Mouse (Mus musculus): Measurements from ENCODE around the gene Psg16. TPM values are rescaled to one million over a fixed set of nuclear protein-coding genes. Genes with fewer than 3 reads are reported as not detected.
"Not testable (repeated sequence)": the region's sequence is repeated elsewhere in the genome, so short reads cannot be mapped to it uniquely, and the experiment has no call there.

The Psg16 gene
- total RNA-seq, 2 experiments from 2014 or later: 5.6 to 6.1 TPM

DNA sequence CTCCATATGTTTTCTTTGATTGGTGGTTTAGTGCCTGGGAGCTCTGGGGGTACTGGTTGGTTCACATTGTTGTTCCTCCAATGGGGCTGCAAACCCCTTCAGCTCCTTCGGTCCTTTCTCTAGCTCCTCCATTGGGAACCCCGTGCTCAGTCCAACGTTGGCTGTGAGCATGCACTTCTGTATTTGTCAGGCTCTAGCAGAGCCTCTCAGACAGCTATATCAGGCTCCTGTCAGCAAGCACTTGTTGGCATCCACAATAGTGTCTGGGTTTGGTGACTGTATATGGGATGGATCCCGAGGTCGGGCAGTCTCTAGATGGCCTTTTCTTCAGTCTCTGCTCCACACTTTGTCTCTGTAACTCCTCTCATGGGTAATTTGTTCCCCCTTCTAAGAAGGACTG lies 6.2 kb upstream of the Psg16 start:
- intact Hi-C loops (cut with DNase I); DNase-seq (ENCODE audit: extremely low spot score in 1 of 2, low spot score in 2 of 2): not testable (repeated sequence)

DNA sequence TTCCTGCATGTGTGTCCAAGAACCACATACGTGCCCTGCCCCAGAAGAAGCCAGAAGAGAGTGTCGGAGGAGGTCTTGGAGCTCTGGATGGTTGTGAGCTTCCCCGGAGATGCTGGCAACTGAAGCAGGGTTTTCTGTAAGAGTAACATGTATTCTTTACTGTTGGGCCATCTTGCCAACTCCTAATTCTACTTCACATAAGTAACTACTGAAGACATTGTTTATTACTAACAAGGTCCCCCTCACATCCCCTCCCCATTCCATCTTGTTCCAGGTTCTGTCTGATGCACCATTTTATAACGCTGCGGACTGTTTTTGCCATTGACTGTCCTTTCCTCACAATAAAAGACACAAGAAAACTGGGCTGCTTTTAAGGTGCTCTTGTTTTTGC lies 332 bp upstream of the Psg16 start:
- intact Hi-C loops (cut with DNase I): loop anchor here (10.0 kb wide), 1 partner anchor 1801 kb away; the partner anchor contains the start of gene Pglyrp1
- peak in 1 of 2 experiments; percentile 5 for DNase-seq (ENCODE audit: extremely low spot score in 1 of 2, low spot score in 2 of 2)

DNA sequence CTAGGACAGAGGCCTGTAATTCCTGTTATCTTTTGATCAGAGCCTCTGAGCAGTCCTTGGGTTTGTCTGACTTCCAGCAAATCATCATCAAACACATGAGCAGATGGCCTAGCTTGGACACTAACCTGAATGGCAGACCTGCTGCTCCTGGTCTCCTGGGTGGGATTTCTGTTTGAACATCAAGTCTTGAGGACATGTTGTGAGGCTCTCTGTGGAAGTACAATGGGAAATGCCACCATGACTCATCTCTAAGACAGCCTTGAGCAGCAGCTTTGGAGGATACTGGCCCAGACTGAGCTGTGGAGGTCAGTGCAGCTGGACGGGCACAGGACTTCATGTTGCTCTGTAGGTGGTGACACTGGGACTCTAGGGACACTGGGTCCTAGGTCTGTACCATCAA lies 2.7 kb downstream of the Psg16 start:
- intact Hi-C loops (cut with DNase I): loop anchor here (10.0 kb wide), 1 partner anchor 1798 kb away; the partner anchor contains the start of gene Pglyrp1

DNA sequence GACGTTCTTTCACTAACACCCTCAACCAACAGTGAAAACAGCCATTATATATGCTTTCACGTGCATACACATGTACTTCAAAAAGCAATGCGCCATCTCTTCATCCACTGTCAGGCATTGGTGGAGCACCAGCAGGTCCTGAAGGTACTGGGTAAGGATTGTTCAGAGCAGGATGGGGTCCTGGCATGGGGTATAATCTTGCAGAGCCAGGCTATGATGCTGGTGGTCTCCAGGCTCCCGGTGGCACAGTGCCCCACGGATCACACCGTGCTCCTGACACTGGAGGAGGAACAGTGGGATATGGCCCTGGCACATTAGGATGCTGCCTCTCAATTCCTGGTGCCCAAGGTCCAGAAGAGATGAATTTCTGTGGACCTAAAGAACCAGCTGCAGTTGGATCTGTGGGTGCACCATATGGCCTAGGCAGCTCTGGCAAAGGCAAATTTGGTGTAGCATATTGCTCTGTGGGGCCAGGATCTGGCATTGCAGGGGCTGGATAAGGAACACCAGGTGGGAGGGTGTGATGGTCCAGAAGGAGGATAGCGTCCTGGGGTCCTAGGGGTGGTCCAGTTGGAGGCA lies 4.3 kb downstream of the Psg16 start:
- DNase-seq (ENCODE audit: extremely low spot score in 1 of 2, low spot score in 2 of 2): no peak
- intact Hi-C loops (cut with DNase I): loop anchor here (10.0 kb wide), 1 partner anchor 1797 kb away; the partner anchor contains the start of gene Pglyrp1

More for the DNA sequence above, 2.7 kb downstream of the Psg16 start:
- peak in 1 of 2 experiments; percentile 11 for DNase-seq (ENCODE audit: extremely low spot score in 1 of 2, low spot score in 2 of 2)

DNA sequence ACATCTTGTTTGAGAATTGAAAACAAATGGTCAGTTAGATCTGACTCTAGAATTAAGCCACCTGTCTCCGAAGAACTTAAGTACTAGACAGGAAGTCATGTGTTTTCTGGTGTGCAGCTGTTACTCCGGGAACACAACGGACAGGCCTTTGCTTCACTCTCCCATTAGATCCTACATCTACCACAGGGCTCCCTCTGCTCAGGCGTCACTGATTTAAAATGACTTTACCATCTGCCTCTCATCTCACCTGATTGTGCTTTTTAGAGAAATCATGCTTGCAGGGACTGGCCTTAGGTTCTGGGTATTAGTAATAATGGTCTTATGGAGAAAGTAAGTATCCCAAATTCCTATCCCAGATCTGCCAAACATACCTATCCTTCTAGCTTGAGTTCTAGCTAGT lies 8.9 kb downstream of the Psg16 start:
- DNase-seq (ENCODE audit: extremely low spot score in 1 of 2, low spot score in 2 of 2): no peak

DNA sequence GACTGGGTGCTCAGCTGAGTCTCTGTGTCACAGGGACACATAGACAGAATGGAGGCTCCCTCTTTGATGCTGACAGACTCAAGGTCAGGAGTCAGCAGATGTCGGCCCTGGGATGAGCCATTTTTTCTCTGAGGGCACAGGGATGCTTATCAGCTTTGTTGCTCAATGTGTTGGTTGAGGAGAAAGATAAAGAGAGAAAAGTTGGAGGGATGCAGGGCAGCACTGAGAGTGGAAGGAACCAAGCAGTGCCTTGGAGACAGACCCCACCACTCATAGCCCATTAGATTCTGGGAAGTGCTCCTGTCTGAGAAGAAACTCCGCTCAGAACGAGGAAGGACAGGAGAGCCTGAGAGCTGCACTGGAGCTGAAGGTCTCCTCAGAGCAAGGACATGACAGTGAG lies 13.9 kb downstream of the Psg16 start:
- intact Hi-C loops (cut with DNase I): no loop called here
- no peak for DNase-seq (ENCODE audit: extremely low spot score in 1 of 2, low spot score in 2 of 2)

More for the DNA sequence above, 8.9 kb downstream of the Psg16 start:
- intact Hi-C loops (cut with DNase I): no loop called here

DNA sequence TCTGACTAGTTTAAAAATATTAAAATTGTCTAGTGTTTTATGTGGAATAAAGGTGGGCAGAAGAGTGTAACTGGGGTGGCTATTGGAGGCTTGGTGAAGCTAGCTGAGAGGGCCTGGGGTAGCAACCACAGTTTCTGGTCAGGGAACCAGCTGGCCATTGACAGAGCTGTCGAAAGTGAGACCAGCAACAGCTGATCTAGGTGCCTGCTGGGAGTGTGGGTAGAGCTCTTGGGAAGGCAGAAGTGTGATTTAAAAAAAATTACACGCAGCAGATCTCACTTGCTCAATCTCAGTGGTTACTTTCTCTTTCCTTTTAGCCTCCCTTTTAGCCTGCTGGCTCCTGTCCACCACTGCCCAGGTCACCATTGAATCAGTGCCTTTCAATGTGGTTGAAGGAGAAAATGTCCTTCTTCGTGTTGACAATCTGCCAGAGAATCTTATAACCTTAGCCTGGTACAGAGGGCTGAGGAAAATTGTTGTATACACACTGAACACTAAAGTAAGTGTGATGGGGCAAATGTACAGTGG lies 16.3 kb downstream of the Psg16 start:
- intact Hi-C loops (cut with DNase I): no loop called here
- no peak for DNase-seq (ENCODE audit: extremely low spot score in 1 of 2, low spot score in 2 of 2)

DNA sequence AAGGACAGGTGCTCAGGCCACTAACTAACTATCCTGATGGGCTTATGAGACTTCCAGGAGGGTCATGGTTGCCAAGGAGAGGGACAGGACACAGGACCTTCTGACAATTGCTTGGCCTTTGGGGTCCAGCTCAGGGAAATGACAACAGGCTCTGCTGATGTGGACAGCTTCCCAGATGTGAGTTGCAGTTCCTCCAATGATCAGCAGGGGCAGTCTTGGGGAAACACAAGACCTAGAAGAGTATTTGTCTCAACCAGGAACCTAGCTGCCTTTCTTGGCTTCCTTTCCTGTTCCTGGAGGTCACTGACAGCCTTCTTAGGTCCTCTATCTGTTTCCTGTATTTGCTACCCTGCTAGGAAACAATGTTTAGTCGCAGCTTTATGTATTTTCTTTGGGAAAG lies 17.4 kb downstream of the Psg16 start:
- DNase-seq (ENCODE audit: extremely low spot score in 1 of 2, low spot score in 2 of 2): no peak
- intact Hi-C loops (cut with DNase I): no loop called here

DNA sequence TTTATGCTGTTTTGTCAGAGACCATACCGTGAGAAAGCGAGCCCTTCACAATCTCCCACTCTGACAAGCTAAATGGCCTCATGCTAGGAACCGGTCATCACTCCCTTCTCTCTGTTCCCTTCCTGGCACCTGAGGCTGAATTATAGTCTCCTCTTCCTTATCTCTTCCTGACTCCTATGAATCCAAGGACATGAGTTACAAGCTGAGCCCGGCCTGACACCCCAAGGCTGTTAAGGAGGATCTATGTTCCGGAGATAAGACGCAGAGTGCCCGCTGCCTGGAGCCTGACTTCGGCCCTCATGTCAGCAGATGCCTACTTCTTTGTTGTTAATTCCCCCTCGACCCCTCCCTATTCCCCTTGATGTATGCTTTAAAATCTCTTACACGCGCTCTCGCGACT lies 27.8 kb downstream of the Psg16 start:
- DNase-seq (ENCODE audit: extremely low spot score in 1 of 2, low spot score in 2 of 2); intact Hi-C loops (cut with DNase I): not testable (repeated sequence)

DNA sequence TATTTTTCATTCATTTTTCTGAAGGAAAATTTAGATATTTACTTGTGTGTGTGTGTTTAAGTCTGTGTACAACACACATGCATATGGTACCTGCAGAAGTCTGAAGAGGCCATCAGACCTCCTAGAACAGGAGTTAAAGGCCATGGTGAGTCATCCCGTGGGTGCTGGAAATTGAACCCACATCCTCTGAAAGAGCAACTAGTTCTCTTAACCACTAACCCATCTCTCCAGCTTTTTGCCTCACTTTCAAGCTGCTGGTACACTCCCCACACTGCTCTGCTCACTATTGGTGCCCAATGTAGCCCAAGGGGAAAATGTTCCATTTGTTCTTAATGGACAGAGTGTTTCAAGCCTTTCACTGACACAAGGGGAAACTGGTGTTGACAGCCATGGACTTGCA lies 61.5 kb downstream of the Psg16 start:
- DNase-seq (ENCODE audit: extremely low spot score in 1 of 2, low spot score in 2 of 2): no peak
- intact Hi-C loops (cut with DNase I): no loop called here

DNA sequence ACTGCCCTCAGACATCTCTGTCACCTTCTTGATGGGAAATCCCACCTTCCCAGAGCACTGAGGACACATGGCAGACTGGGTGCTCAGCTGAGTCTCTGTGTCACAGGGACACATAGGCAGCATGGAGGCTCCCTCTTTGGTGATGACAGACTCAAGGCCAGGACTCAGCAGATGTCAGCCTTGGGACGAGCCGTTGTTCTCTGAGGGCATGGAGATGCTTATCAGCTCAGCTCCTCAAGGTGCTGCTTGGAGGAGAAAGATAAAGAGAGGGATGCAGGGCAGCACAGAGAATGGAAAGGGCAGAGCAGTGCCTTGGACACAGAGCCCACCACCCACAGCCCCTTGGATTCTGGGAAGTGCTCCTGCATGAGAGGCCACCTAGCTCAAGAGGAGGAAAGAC lies 76.1 kb downstream of the Psg16 start, which contains the start of gene Ceacam3:
TSS of gene Ceacam3 (plus strand) at position 352 of the 400 bp plus-strand sequence.
- DNase-seq (ENCODE audit: extremely low spot score in 1 of 2, low spot score in 2 of 2): no peak
- intact Hi-C loops (cut with DNase I): no loop called here

DNA sequence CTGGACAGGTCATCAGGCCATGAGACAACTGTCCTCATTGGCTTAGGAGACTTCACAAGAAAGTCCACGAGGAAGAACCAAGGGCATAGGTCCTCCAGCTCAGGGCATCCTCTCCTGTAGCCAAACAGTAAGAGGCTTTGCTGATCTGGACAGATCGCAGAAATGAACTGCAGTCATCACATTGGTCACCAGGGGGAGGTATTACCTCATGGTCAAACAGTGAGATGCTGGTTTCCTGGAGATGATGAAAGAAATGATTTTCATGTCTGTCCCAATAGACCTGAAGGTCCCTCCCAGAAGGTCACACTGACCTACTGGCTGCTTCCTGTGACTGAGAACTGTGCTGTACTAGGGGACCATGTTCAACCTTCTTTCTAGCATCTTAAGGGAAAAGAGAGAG lies 81.8 kb downstream of the Psg16 start:
- intact Hi-C loops (cut with DNase I): no loop called here
- no peak for DNase-seq (ENCODE audit: extremely low spot score in 1 of 2, low spot score in 2 of 2)

DNA sequence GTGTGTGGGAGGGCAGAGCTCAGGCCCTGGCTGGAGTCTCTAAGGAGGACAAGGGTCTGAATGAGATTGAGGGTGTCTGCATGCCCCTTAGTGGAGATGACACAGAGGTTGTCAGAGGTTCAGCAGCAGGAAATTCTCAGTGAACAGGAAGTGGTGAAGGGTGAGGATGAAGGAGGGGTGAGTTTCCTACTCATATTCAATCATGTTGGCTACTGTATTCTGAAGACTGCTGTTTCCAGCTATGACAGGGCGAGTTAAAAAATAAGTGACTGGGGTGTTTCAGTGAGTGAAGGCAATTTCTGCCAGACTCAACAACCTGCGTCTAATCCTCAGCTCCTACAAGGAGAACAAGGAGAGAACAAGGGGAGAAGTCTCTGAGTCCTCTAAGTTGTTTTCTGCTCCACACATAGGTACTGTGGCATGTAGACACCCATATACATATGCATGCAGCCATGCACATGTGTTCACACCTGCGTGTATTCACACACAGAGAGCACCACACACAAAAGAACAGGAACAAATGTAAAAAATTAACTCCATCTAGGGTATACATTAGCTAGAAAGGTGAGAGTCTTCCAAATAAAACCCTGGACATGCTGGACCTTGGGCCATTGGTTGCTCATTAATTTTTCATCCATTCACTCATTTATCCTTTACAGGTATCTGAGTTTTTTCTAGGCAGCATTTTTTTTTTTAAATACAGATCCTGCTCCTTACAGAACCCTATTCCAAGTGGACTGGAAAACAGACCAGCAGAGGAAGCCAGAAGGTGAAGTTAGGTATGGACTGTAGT lies 83.2 kb downstream of the Psg16 start:
- intact Hi-C loops (cut with DNase I): no loop called here
- DNase-seq (ENCODE audit: extremely low spot score in 1 of 2, low spot score in 2 of 2): no peak

DNA sequence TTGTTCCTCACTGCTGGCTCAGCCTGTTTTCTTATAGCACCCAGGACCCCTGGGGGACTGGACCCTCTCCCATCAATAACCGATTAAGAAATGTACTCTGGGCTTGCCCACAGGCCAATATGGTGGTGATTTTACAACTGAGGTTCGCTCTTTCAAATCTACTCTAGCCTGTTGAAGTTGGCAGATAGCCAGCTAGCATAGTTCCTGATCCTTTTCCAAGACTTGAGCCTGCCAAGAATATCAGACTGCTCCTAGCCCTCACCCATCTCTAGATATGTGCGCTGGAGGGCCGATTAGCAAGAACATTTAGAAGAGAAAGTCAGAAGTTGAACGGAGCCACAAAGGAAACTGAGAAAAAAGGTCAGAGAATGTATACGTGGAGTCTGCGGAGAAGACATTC lies 85.2 kb downstream of the Psg16 start:
- intact Hi-C loops (cut with DNase I): no loop called here
- DNase-seq (ENCODE audit: extremely low spot score in 1 of 2, low spot score in 2 of 2): no peak

DNA sequence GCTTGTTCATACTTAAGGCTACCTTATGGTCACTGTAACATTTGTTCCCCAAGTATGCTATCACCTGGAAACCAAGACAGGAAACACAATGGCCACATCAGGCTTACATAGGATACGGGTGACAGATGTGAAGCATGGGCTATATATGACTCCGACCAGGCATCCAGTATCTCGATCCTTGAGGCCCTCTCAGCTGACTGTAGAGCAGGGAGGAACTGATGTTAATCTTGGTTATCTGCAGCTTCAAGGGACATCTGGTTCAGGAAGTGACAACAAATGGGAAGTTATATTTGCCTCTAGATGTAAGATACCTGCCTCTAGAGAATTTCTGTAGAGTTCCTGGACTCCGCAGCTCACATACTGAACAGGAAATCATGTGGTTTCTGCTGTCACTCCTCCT lies 98.0 kb downstream of the Psg16 start:
- intact Hi-C loops (cut with DNase I): no loop called here
- DNase-seq (ENCODE audit: extremely low spot score in 1 of 2, low spot score in 2 of 2): no peak

Other genes with a start within 250 kb of the Psg16 start
- 1 to 10 TPM; 6.4 to 6.8 TPM for gene Prkd2, start 231.1 kb upstream of the Psg16 start, total RNA-seq (2021)
- gene Dact3, start 198.7 kb upstream of the Psg16 start, total RNA-seq (2021): 100 to 1,000 TPM; 103 TPM
- gene Gng8, start 182.3 kb upstream of the Psg16 start, total RNA-seq (2021): under 1 TPM; 0.73 to 0.81 TPM
- under 1 TPM in 1 of 2 experiments, not detected in 1; 0.17 TPM for gene Ptgir, start 167.6 kb upstream of the Psg16 start, total RNA-seq (2021)
- gene Calm3, start 149.9 kb upstream of the Psg16 start, total RNA-seq (2021): 1,000 to 10,000 TPM; 2,071 to 2,081 TPM
- 100 to 1,000 TPM; 210 to 223 TPM for gene Pnmal2, start 129.4 kb upstream of the Psg16 start, total RNA-seq (2021)
- gene Pnmal1, start 114.4 kb upstream of the Psg16 start, total RNA-seq (2021): 10 to 100 TPM; 68.6 to 68.8 TPM
- gene Gm42372, start 91.0 kb upstream of the Psg16 start, total RNA-seq (2021): 10 to 100 TPM; 52.6 to 57.6 TPM
- gene Ccdc8, start 81.3 kb upstream of the Psg16 start, total RNA-seq (2021): 1 to 10 TPM; 3.0 to 3.3 TPM
- 100 to 1,000 TPM; 157 to 162 TPM for gene Ppp5c, start 46.1 kb upstream of the Psg16 start, total RNA-seq (2021)
- 10 to 100 TPM in 1 of 2 experiments, 1 to 10 TPM in 1; 6.5 to 16.9 TPM for gene Hif3a, start 11.6 kb upstream of the Psg16 start, total RNA-seq (2021)
- under 1 TPM in 1 of 2 experiments, not detected in 1; 0.10 TPM for gene Ceacam3, start 76.2 kb downstream of the Psg16 start, total RNA-seq (2021)
- not detected for gene Psg29, start 129.4 kb downstream of the Psg16 start, total RNA-seq (2021)

Data from left cerebral cortex, postnatal 10 days (tissue).